Mouse (Mus musculus): ENCODE results near the gene Igsf9b. TPM values are rescaled to one million over a fixed set of nuclear protein-coding genes. Genes with fewer than 3 reads are reported as not detected.

Igsf9b gene
- total and polyA plus RNA-seq, 3 experiments, result 1.8 to 12.4 (median 5.2) TPM

DNA sequence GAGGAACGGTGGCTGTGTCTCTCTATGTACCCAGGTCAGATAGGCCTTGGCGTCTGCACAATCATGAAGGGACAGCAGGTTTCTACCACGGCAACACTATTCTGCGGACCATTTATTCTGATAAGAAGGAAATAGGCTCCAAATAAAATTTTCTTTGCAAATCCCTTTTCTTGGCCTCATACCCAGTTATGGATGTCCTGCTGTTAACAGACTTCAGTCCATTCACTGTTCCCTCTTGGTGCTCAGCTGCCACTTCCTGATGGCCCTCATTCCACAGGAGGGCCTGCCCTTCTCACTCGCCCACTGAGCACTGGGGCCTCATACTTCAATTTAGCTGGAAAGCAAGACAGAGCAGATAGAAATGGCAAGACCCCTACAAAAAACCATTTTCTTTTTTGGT is 31.1 kb upstream of the Igsf9b start:
- no peak for DNase-seq (ENCODE audit: extremely low read depth)
- Histone ChIP-seq H3K4me1 (ENCODE audit: control insufficient read depth in 1 of 2, insufficient read depth in 2 of 2) (peaks cover 55 to 90% of the 10 kb centered on the region in 2 experiments), H3K27me3 (replicated peaks) (no peaks in the 10 kb centered on the region), H3K9ac (ENCODE audit: insufficient read depth, low read depth) (no peak overlapping the region), H3K79me2 (replicated peaks; ENCODE audit: control insufficient read depth, extremely low read depth, insufficient read depth, poor library complexity, severe bottlenecking) (no peaks in the 10 kb centered on the region), H3K27ac (ENCODE audit: insufficient read depth, low read depth) (peak overlapping the region; percentile 84; the same call in 1 of the 2 replicates), H3K36me3 (replicated peaks in 1 of 2; ENCODE audit: control insufficient read depth in 1 of 2, insufficient read depth in 1 of 2, low read length in 1 of 2) (no peaks in the 10 kb centered on the region), H3K9me3 (replicated peaks; ENCODE audit: low read length) (peaks cover 13% of the 10 kb centered on the region), H3K4me2 (ENCODE audit: insufficient read depth, low read depth, poor library complexity, severe bottlenecking) (no peak overlapping the region), H3K4me3 (replicated peaks in 1 of 3; ENCODE audit: low read depth in 2 of 3, low read length in 2 of 3, poor library complexity in 1 of 3) (no peak overlapping the region)
- dilution Hi-C loops (cut with MboI; ENCODE audit: extremely low pct_ligation_motif_present, extremely low pct_unique_long_range_greater_than_20kb, low sequenced_read_pairs), result no loop called here
- in situ Hi-C loops (cut with MboI; ENCODE audit: low pct_ligation_motif_present, low pct_unique_long_range_greater_than_20kb, low sequenced_read_pairs), result no loop called here
- TF ChIP-seq MEF2A (IDR thresholded peaks at IDR 0.05; ENCODE audit: borderline replicate concordance, low read depth, low read length) (no peak), USF1 (IDR thresholded peaks at IDR 0.05; ENCODE audit: low read depth, low read length) (no peak), ZC3H11A (IDR thresholded peaks at IDR 0.05; ENCODE audit: low read depth, low read length) (no peak), CHD2 (IDR thresholded peaks at IDR 0.05; ENCODE audit: low read length) (no peak)

DNA sequence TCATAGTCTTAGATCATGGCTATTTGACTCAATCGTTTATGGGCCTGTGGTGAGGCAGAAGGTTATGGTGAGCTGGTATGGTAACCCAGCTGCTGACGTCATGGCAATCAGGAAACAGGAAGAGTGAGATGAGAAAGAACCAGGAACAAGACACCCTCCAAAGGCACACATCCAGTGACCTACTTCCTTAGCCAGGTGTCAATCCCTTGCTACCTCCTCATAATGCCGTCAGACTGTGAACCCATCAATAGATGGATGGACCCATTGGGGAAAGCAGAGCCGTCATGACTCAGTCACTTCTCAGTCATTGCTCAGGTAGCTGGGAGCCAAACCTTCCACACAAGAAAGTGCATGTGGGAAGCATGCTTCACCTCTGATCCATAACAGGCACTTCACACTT is 30.5 kb upstream of the Igsf9b start:
- H3K27ac ChIP-seq (ENCODE audit: insufficient read depth, low read depth), result peak overlapping the region; percentile 84
- TF ChIP-seq EP300 (IDR thresholded peaks at IDR 0.05; ENCODE audit: low read length) (no peak), USF2 (conservative IDR thresholded peaks at IDR 0.05; ENCODE audit: low read depth, low read length) (no peak), USF1 (IDR thresholded peaks at IDR 0.05; ENCODE audit: low read depth, low read length) (no peak), MYC (IDR thresholded peaks at IDR 0.05; ENCODE audit: low read depth, low read length) (no peak), SMC3 (IDR thresholded peaks at IDR 0.05; ENCODE audit: low read depth, low read length) (no peak), POLR2AphosphoS2 (IDR thresholded peaks at IDR 0.05; ENCODE audit: low read depth, low read length) (no peak), BHLHE40 (IDR thresholded peaks at IDR 0.05; ENCODE audit: low read depth, low read length) (peak; percentile 16; the same call in 1 of the 2 replicates), NRF1 (IDR thresholded peaks at IDR 0.05; ENCODE audit: low read depth, low read length) (no peak), ELF1 (IDR thresholded peaks at IDR 0.05; ENCODE audit: low read depth, low read length) (peak; percentile 56), TCF12 (IDR thresholded peaks at IDR 0.05; ENCODE audit: low read depth, low read length) (no peak), GABPA (IDR thresholded peaks at IDR 0.05; ENCODE audit: insufficient replicate concordance, low read depth, low read length) (no peak), HCFC1 (IDR thresholded peaks at IDR 0.05; ENCODE audit: low read depth, low read length) (no peak), CHD2 (IDR thresholded peaks at IDR 0.05; ENCODE audit: low read length) (no peak), RAD21 (IDR thresholded peaks at IDR 0.05; ENCODE audit: low read depth, low read length) (no peak), PAX5 (IDR thresholded peaks at IDR 0.05; ENCODE audit: low read length) (no peak), MAX (IDR thresholded peaks at IDR 0.05; ENCODE audit: low read length) (0 out of 2 replicates have a peak, but pooled peaks have one; percentile 38), ZC3H11A (IDR thresholded peaks at IDR 0.05; ENCODE audit: low read depth, low read length) (no peak)
- peaks cover 13% of the 10 kb centered on the region for H3K9me3 ChIP-seq (replicated peaks; ENCODE audit: low read length)
- in situ Hi-C loops (cut with MboI; ENCODE audit: low pct_ligation_motif_present, low pct_unique_long_range_greater_than_20kb, low sequenced_read_pairs), result no loop called here
- no peaks in the 10 kb centered on the region for H3K79me2 ChIP-seq (replicated peaks; ENCODE audit: control insufficient read depth, extremely low read depth, insufficient read depth, poor library complexity, severe bottlenecking)
- no peak overlapping the region for H3K9ac ChIP-seq (ENCODE audit: insufficient read depth, low read depth)
- no peaks in the 10 kb centered on the region for H3K27me3 ChIP-seq (replicated peaks)
- no peak overlapping the region for H3K4me2 ChIP-seq (ENCODE audit: insufficient read depth, low read depth, poor library complexity, severe bottlenecking)
- peaks cover 51 to 90% of the 10 kb centered on the region in 2 experiments for H3K4me1 ChIP-seq (ENCODE audit: control insufficient read depth in 1 of 2, insufficient read depth in 2 of 2)
- DNase-seq (ENCODE audit: extremely low read depth), result peak; percentile 40
- dilution Hi-C loops (cut with MboI; ENCODE audit: extremely low pct_ligation_motif_present, extremely low pct_unique_long_range_greater_than_20kb, low sequenced_read_pairs), result no loop called here
- H3K4me3 ChIP-seq (replicated peaks in 1 of 3; ENCODE audit: low read depth in 2 of 3, low read length in 2 of 3, poor library complexity in 1 of 3), result peak overlapping the region in 1 of 3 experiments; percentile 1
- H3K36me3 ChIP-seq (replicated peaks in 1 of 2; ENCODE audit: control insufficient read depth in 1 of 2, insufficient read depth in 1 of 2, low read length in 1 of 2), result no peaks in the 10 kb centered on the region

Measured in CH12.LX (cell line).